Mouse (Mus musculus): ENCODE results near the gene Gm20517. TPM values are rescaled to one million over a fixed set of nuclear protein-coding genes. Genes with fewer than 3 reads are reported as not detected.

Gene Gm20517
- 1.5 TPM for polyA plus RNA-seq (2012; fragmentation: generic; extraction: Trizol)

DNA sequence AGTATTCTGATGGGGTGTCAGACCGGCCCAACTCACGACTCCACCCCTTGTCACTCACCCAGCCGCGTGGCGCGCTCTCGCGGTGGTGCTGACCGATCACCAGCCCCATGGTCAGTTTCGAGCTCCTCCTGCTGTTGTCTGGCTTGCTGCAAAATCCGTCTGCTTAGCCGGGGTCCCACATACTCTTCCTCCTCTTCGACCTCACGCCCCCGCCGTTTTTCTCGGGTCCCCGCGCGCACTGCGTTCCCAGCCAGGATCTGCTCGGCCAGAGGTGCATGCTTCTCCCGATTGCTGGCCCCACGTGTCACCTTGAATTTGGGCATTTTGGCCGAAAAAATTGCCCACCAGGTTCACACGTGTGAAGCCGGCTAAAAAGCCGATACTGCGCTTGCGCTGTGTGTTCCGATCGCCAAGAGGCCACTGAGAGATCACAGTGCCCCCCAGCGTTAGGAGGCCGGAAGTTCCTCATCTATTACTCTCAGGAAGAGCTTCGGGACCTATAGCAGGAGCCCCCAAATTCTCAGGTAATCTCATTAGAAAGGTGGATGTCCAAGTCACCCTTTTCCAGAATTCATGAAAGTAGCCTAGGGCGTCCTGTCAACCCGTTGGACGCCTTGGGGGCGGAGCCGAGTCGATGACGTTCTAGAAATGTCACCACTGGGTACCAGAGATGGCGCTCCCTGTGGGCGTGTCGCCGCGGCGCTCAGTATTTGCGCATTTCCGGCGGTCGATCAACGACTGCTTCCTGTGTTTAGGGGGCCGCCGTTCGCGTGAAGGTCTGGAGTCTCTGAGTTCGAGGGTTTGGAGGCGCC is at the start of gene Gm20517, which contains the start of the genes Bysl and Med20:
Gm20517 (plus strand) TSS at position 741 of the 812 bp plus-strand sequence.
Bysl (minus strand) TSS at position 644 of the 812 bp plus-strand sequence.
Med20 (plus strand) TSS at position 734 of the 812 bp plus-strand sequence.
- peak within 1 kb of the TSS; percentile 65 for H3ac ChIP-seq (ENCODE audit: control insufficient read depth, insufficient read length)
- no peaks in the 10 kb centered on the region for H3K27me3 ChIP-seq (ENCODE audit: control insufficient read depth, insufficient read depth, insufficient read length)
- H3K4me2 ChIP-seq (ENCODE audit: low read depth) = peak within 1 kb of the TSS; percentile 87
- TF ChIP-seq TCF3 (IDR thresholded peaks at IDR 0.05; ENCODE audit: insufficient read length, low read depth) (no peak), MYOG (IDR thresholded peaks at IDR 0.05; ENCODE audit: control insufficient read depth in 1 of 3, insufficient read depth in 1 of 3, insufficient read length in 2 of 3, low read depth in 2 of 3) (peak in 1 of 3 experiments; percentile 34), TCF12 (IDR thresholded peaks at IDR 0.05; ENCODE audit: insufficient read depth, poor library complexity, severe bottlenecking) (no peak), E2F4 (IDR thresholded peaks at IDR 0.05; ENCODE audit: insufficient read depth) (no peak), MAX (IDR thresholded peaks at IDR 0.05; ENCODE audit: low read depth) (peak; percentile 64), POLR2A (IDR thresholded peaks at IDR 0.05; ENCODE audit: insufficient read length, low read depth) (peak; percentile 64), REST (IDR thresholded peaks at IDR 0.05; ENCODE audit: insufficient read depth, insufficient read length) (no peak), SRF (IDR thresholded peaks at IDR 0.05; ENCODE audit: control insufficient read depth, insufficient read length, low read depth) (peak; percentile 83), MYOD1 (IDR thresholded peaks at IDR 0.05; ENCODE audit: control insufficient read depth in 1 of 3, insufficient read length in 2 of 3, low read depth in 2 of 3) (peak in 1 of 3 experiments; percentile 29), POLR2AphosphoS2 (IDR thresholded peaks at IDR 0.05; ENCODE audit: insufficient read length, low read depth) (peak; percentile 53), USF1 (IDR thresholded peaks at IDR 0.05; ENCODE audit: low read depth) (no peak)
- H3K4me3 ChIP-seq = peak within 1 kb of the TSS; percentile 82
- peaks cover 72% of the 10 kb centered on the region for H3K79me2 ChIP-seq (ENCODE audit: control insufficient read depth, insufficient read depth)
- peaks cover 16% of the 10 kb centered on the region for H3K36me3 ChIP-seq (ENCODE audit: control insufficient read depth, insufficient read depth)

- TF ChIP-seq USF1 (IDR thresholded peaks at IDR 0.05; ENCODE audit: low read depth) = no peak
- no peak for TF ChIP-seq MYOD1 (IDR thresholded peaks at IDR 0.05; ENCODE audit: control insufficient read depth in 1 of 3, insufficient read length in 2 of 3, low read depth in 2 of 3)
- no peak for TF ChIP-seq TCF12 (IDR thresholded peaks at IDR 0.05; ENCODE audit: insufficient read depth, poor library complexity, severe bottlenecking)
- TF ChIP-seq CEBPB (IDR thresholded peaks at IDR 0.05; ENCODE audit: insufficient read depth, poor library complexity, severe bottlenecking) = no peak
- no peak for TF ChIP-seq MAX (IDR thresholded peaks at IDR 0.05; ENCODE audit: low read depth)
- no peak for TF ChIP-seq POLR2A (IDR thresholded peaks at IDR 0.05; ENCODE audit: insufficient read length, low read depth)
- no peak for TF ChIP-seq MYOG (IDR thresholded peaks at IDR 0.05; ENCODE audit: control insufficient read depth in 1 of 3, insufficient read depth in 1 of 3, insufficient read length in 2 of 3, low read depth in 2 of 3)
- TF ChIP-seq REST (IDR thresholded peaks at IDR 0.05; ENCODE audit: insufficient read depth, insufficient read length) = no peak
- no peak for TF ChIP-seq SRF (IDR thresholded peaks at IDR 0.05; ENCODE audit: control insufficient read depth, insufficient read length, low read depth)
- no peak for TF ChIP-seq POLR2AphosphoS2 (IDR thresholded peaks at IDR 0.05; ENCODE audit: insufficient read length, low read depth)
- TF ChIP-seq E2F4 (IDR thresholded peaks at IDR 0.05; ENCODE audit: insufficient read depth) = no peak
- TF ChIP-seq TCF3 (IDR thresholded peaks at IDR 0.05; ENCODE audit: insufficient read length, low read depth) = no peak
- no peaks in the 10 kb centered on the region for H3K27me3 ChIP-seq (ENCODE audit: control insufficient read depth, insufficient read depth, insufficient read length)
- H3K79me2 ChIP-seq (ENCODE audit: control insufficient read depth, insufficient read depth) = no peaks in the 10 kb centered on the region
- H3K4me3 ChIP-seq = no peak overlapping the region
- H3K4me2 ChIP-seq (ENCODE audit: low read depth) = no peak overlapping the region
- H3ac ChIP-seq (ENCODE audit: control insufficient read depth, insufficient read length) = no peak overlapping the region
- H3K36me3 ChIP-seq (ENCODE audit: control insufficient read depth, insufficient read depth) = no peaks in the 10 kb centered on the region
Observed at GRCm38 (mm10) chr17:47562875-47563274, 48.5 kb upstream of the Gm20517 start.

DNA sequence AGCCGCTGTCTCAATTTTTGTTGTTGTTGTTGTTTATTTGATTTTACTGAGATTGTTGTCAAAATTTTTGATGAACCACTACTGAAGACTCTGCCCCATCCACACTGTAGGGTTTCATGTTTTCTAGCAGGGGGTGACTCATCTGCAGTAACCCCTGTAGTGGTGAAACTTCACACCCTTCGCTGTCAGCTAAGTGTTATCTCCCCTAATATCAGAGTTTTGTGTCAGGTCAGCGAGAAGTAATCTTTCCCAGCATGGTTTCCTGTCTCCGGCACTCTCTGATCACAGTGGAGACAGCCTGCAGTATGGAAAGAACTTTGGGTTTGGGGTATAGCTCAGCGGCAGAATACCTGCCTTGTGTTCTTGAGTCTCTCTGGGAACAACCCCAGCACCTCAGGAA is 46.8 kb upstream of the Gm20517 start:
- H3K4me3 ChIP-seq = no peak overlapping the region
- H3K4me2 ChIP-seq (ENCODE audit: low read depth) = no peak overlapping the region
- no peaks in the 10 kb centered on the region for H3K36me3 ChIP-seq (ENCODE audit: control insufficient read depth, insufficient read depth)
- H3K27me3 ChIP-seq (ENCODE audit: control insufficient read depth, insufficient read depth, insufficient read length) = no peaks in the 10 kb centered on the region
- no peak for TF ChIP-seq POLR2AphosphoS2 (IDR thresholded peaks at IDR 0.05; ENCODE audit: insufficient read length, low read depth)
- no peak for TF ChIP-seq TCF3 (IDR thresholded peaks at IDR 0.05; ENCODE audit: insufficient read length, low read depth)
- no peak for TF ChIP-seq MAX (IDR thresholded peaks at IDR 0.05; ENCODE audit: low read depth)
- no peak for TF ChIP-seq TCF12 (IDR thresholded peaks at IDR 0.05; ENCODE audit: insufficient read depth, poor library complexity, severe bottlenecking)
- TF ChIP-seq MYOD1 (IDR thresholded peaks at IDR 0.05; ENCODE audit: control insufficient read depth in 1 of 3, insufficient read length in 2 of 3, low read depth in 2 of 3) = no peak
- TF ChIP-seq SRF (IDR thresholded peaks at IDR 0.05; ENCODE audit: control insufficient read depth, insufficient read length, low read depth) = no peak
- no peaks in the 10 kb centered on the region for H3K79me2 ChIP-seq (ENCODE audit: control insufficient read depth, insufficient read depth)
- no peak overlapping the region for H3ac ChIP-seq (ENCODE audit: control insufficient read depth, insufficient read length)

GRCm38 (mm10) chr17:47566133-47566532 is 45.3 kb upstream of the Gm20517 start:
- Histone ChIP-seq H3K79me2 (ENCODE audit: control insufficient read depth, insufficient read depth) (no peaks in the 10 kb centered on the region), H3K27me3 (ENCODE audit: control insufficient read depth, insufficient read depth, insufficient read length) (no peaks in the 10 kb centered on the region), H3K4me2 (ENCODE audit: low read depth) (no peak overlapping the region), H3K36me3 (ENCODE audit: control insufficient read depth, insufficient read depth) (no peaks in the 10 kb centered on the region), H3ac (ENCODE audit: control insufficient read depth, insufficient read length) (no peak overlapping the region), H3K4me3 (no peak overlapping the region)
- TF ChIP-seq TCF3 (IDR thresholded peaks at IDR 0.05; ENCODE audit: insufficient read length, low read depth) (no peak), MYOG (IDR thresholded peaks at IDR 0.05; ENCODE audit: control insufficient read depth in 1 of 3, insufficient read depth in 1 of 3, insufficient read length in 2 of 3, low read depth in 2 of 3) (no peak), MYOD1 (IDR thresholded peaks at IDR 0.05; ENCODE audit: control insufficient read depth in 1 of 3, insufficient read length in 2 of 3, low read depth in 2 of 3) (no peak), CEBPB (IDR thresholded peaks at IDR 0.05; ENCODE audit: insufficient read depth, poor library complexity, severe bottlenecking) (no peak), USF1 (IDR thresholded peaks at IDR 0.05; ENCODE audit: low read depth) (no peak), POLR2AphosphoS2 (IDR thresholded peaks at IDR 0.05; ENCODE audit: insufficient read length, low read depth) (no peak), SRF (IDR thresholded peaks at IDR 0.05; ENCODE audit: control insufficient read depth, insufficient read length, low read depth) (no peak), POLR2A (IDR thresholded peaks at IDR 0.05; ENCODE audit: insufficient read length, low read depth) (no peak), REST (IDR thresholded peaks at IDR 0.05; ENCODE audit: insufficient read depth, insufficient read length) (no peak)
